Mouse (Mus musculus): ENCODE measurements around the gene Kxd1.

Gene Kxd1

GRCm38 (mm10) chr8:70527512-70528181, at the start of gene Kxd1, which contains the start of gene Fkbp8:
Kxd1 (minus strand) TSS chr8:70527956.
Fkbp8 (plus strand) TSS chr8:70527724.
- CTCF ChIA-PET = interaction anchor here (0.5 kb wide), 1 partner anchor 103 kb away, joined by 3 read pairs; no protein-coding TSS in a partner anchor

GRCm38 (mm10) chr8:70577207-70577606, 49.5 kb upstream of the Kxd1 start:
- CTCF ChIA-PET = no interaction called here

- CTCF ChIA-PET = no interaction called here
Measured at GRCm38 (mm10) chr8:70574915-70575314, 47.2 kb upstream of the Kxd1 start.

GRCm38 (mm10) chr8:70574302-70574701, 46.5 kb upstream of the Kxd1 start:
- CTCF ChIA-PET = no interaction called here

- CTCF ChIA-PET = no interaction called here
Measured at GRCm38 (mm10) chr8:70570990-70571389, 43.2 kb upstream of the Kxd1 start.

GRCm38 (mm10) chr8:70570360-70570759, 42.6 kb upstream of the Kxd1 start:
- CTCF ChIA-PET = interaction anchor here (0.6 kb wide), 1 partner anchor 76 kb away, joined by 5 read pairs; no protein-coding TSS in a partner anchor

GRCm38 (mm10) chr8:70565561-70565960, 37.8 kb upstream of the Kxd1 start:
- CTCF ChIA-PET = interaction anchor here (0.6 to 1.2 kb wide), 2 partner anchors 59 to 164 kb away, joined by 3 to 5 read pairs; no protein-coding TSS in a partner anchor

- CTCF ChIA-PET = no interaction called here
Measured at GRCm38 (mm10) chr8:70564696-70565235, 37.0 kb upstream of the Kxd1 start.

GRCm38 (mm10) chr8:70563763-70564387, 36.1 kb upstream of the Kxd1 start:
- CTCF ChIA-PET = interaction anchor here (0.6 kb wide), 1 partner anchor 141 kb away, joined by 3 read pairs; no protein-coding TSS in a partner anchor

- CTCF ChIA-PET = no interaction called here
Measured at GRCm38 (mm10) chr8:70562802-70563201, 35.0 kb upstream of the Kxd1 start.

- CTCF ChIA-PET = interaction anchor here (0.6 kb wide), 1 partner anchor 291 kb away, joined by 3 read pairs; no protein-coding TSS in a partner anchor
Measured at GRCm38 (mm10) chr8:70561809-70562535, 34.2 kb upstream of the Kxd1 start.

GRCm38 (mm10) chr8:70561357-70561756, 33.6 kb upstream of the Kxd1 start:
- CTCF ChIA-PET = no interaction called here

- CTCF ChIA-PET = no interaction called here
Measured at GRCm38 (mm10) chr8:70560564-70560963, 32.8 kb upstream of the Kxd1 start.

GRCm38 (mm10) chr8:70560096-70560495, 32.3 kb upstream of the Kxd1 start:
- CTCF ChIA-PET = interaction anchor here (0.6 kb wide), 1 partner anchor 59 kb away, joined by 3 read pairs; no protein-coding TSS in a partner anchor

- CTCF ChIA-PET = interaction anchor here (0.5 kb wide), 1 partner anchor 11 kb away, joined by 3 read pairs; no protein-coding TSS in a partner anchor
Measured at GRCm38 (mm10) chr8:70558983-70559382, 31.2 kb upstream of the Kxd1 start.

GRCm38 (mm10) chr8:70558334-70558733, 30.6 kb upstream of the Kxd1 start:
- CTCF ChIA-PET = no interaction called here

GRCm38 (mm10) chr8:70555079-70555747, 27.5 kb upstream of the Kxd1 start:
- CTCF ChIA-PET = no interaction called here

- CTCF ChIA-PET = no interaction called here
Measured at GRCm38 (mm10) chr8:70553740-70554139, 26.0 kb upstream of the Kxd1 start.

GRCm38 (mm10) chr8:70552836-70553235, 25.1 kb upstream of the Kxd1 start:
- CTCF ChIA-PET = interaction anchor here (0.8 kb wide), 1 partner anchor 26 kb away, joined by 3 read pairs; no protein-coding TSS in a partner anchor

- CTCF ChIA-PET = interaction anchor here (0.6 kb wide), 1 partner anchor 23 kb away, joined by 8 read pairs; no protein-coding TSS in a partner anchor
Measured at GRCm38 (mm10) chr8:70551558-70552161, 23.9 kb upstream of the Kxd1 start.

All from spleen, embryonic (tissue).